Mouse (Mus musculus) G1E (cell line): ENCODE data around the gene Prr19.

Source experiments
- CTCF ChIP-seq: IDR thresholded peaks from 2 replicates; pipeline ENCODE4 v1.5.1; 2012; ENCODE audit warnings: low read depth, low read length, inconsistent platforms, mixed read lengths
- GATA1 ChIP-seq: IDR thresholded peaks from 2 replicates; pipeline ENCODE4 v1.6.1; 2012; ENCODE audit warnings: borderline replicate concordance, low read length, inconsistent platforms, mixed read lengths
- GATA2 ChIP-seq: IDR thresholded peaks from 2 replicates; pipeline ENCODE4 v1.6.1; 2012; ENCODE audit warnings: low read depth, low read length, inconsistent platforms, borderline replicate concordance

DNA sequence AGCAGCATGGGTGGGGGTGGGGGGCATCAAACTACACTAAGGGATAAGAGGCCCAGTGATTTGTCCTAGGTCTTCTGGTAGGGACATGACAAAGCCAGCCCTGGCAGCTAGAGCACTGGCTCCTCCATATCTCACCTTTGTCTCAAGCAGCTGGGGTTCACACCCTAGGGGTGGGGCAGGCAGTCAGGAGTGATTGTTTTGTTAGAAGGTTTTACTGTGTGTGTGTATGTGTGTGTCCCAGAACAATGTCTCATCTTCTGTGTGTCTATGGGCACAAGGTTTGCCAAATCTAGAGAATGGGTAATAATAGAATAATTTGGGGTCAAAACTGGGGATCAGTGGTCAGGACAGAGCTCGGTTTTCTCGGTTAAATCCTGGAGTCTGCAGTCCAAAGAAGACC lies 4.3 kb downstream of the Prr19 start:
- TF ChIP-seq GATA1 (no peak), CTCF (no peak), GATA2 (no peak)
